In genomic region chr13:57061074-57061473, GRCm38 (mm10) we compare ENCODE assay signal across 15 mouse cellular contexts.
DNase-seq lines count a peak whose midpoint lies in the region; ATAC-seq and TF ChIP-seq lines count a peak whose summit lies in the region.
"Had no signal": no experiment of that assay in that cellular context is flagged by ENCODE, and none has a peak within 500 bp of the region (broad histone marks: within the 10 kb centered on the region; RNA-seq: fewer than 3 reads in every experiment).

No protein-coding gene starts in this region.

- peaks cover 21% of the 10 kb centered on the region for H3K4me1 ChIP-seq in hindbrain, embryonic 14.5 days (replicated peaks; ENCODE audit: control insufficient read depth, insufficient read depth, low read length)
- H3K4me1 ChIP-seq in hindbrain, embryonic 10.5 days (replicated peaks), result no peaks in the 10 kb centered on the region; the same call in 1 of the 2 replicates
- peaks cover 14% of the 10 kb centered on the region for H3K4me1 ChIP-seq in embryonic facial prominence, embryonic 15.5 days
- no peaks in the 10 kb centered on the region for H3K4me1 ChIP-seq in midbrain, postnatal 0 days (ENCODE audit: insufficient read depth, low read length)
- H3K4me1 ChIP-seq: heart, embryonic 10.5 days; liver, embryonic 15.5 days; megakaryocyte, embryonic 14.5 days had no signal

- no peak overlapping the region for H3K4me2 ChIP-seq in hindbrain, embryonic 14.5 days (replicated peaks)
- H3K4me2 ChIP-seq in embryonic facial prominence, embryonic 15.5 days (replicated peaks), result no peak overlapping the region
- no peak overlapping the region for H3K4me2 ChIP-seq in midbrain, postnatal 0 days (ENCODE audit: low read depth, low read length, poor library complexity, severe bottlenecking)
- H3K4me2 ChIP-seq: liver, embryonic 15.5 days had no signal

- WGBS in hindbrain, embryonic 14.5 days, result 44% methylated on average over 7 of the region's 7 CpGs
- 79% methylated on average over 7 of the region's 7 CpGs for WGBS in hindbrain, embryonic 10.5 days
- 19% methylated on average over 7 of the region's 7 CpGs for WGBS in embryonic facial prominence, embryonic 15.5 days
- 34% methylated on average over 7 of the region's 7 CpGs for WGBS in midbrain, postnatal 0 days

- no peak overlapping the region for H3K4me3 ChIP-seq in hindbrain, embryonic 14.5 days (replicated peaks; ENCODE audit: low read length)
- no peak overlapping the region for H3K4me3 ChIP-seq in hindbrain, embryonic 10.5 days
- H3K4me3 ChIP-seq in embryonic facial prominence, embryonic 15.5 days (replicated peaks), result no peak overlapping the region
- H3K4me3 ChIP-seq in midbrain, postnatal 0 days (ENCODE audit: low read depth, low read length), result no peak overlapping the region
- H3K4me3 ChIP-seq: erythroblast, embryonic 14.5 days; heart, embryonic 10.5 days; liver, embryonic 15.5 days; megakaryocyte, embryonic 14.5 days had no signal

- H3K9ac ChIP-seq in hindbrain, embryonic 14.5 days, result no peak overlapping the region
- H3K9ac ChIP-seq in embryonic facial prominence, embryonic 15.5 days, result no peak overlapping the region
- H3K9ac ChIP-seq in midbrain, postnatal 0 days (replicated peaks; ENCODE audit: low read length, poor library complexity, severe bottlenecking), result no peak overlapping the region
- H3K9ac ChIP-seq: liver, embryonic 15.5 days had no signal

- peak overlapping the region; percentile 63 for H3K27ac ChIP-seq in hindbrain, embryonic 14.5 days
- no peak overlapping the region for H3K27ac ChIP-seq in hindbrain, embryonic 10.5 days
- no peak overlapping the region for H3K27ac ChIP-seq in embryonic facial prominence, embryonic 15.5 days (replicated peaks)
- peak overlapping the region; percentile 51; the same call in 1 of the 2 replicates for H3K27ac ChIP-seq in midbrain, postnatal 0 days (ENCODE audit: low read depth, low read length)
- H3K27ac ChIP-seq: heart, embryonic 10.5 days; liver, embryonic 15.5 days had no signal

- H3K27me3 ChIP-seq in hindbrain, embryonic 14.5 days (ENCODE audit: control insufficient read depth, insufficient read depth, low read length), result no peaks in the 10 kb centered on the region
- no peaks in the 10 kb centered on the region for H3K27me3 ChIP-seq in hindbrain, embryonic 10.5 days (ENCODE audit: insufficient read depth, poor library complexity, severe bottlenecking)
- no peaks in the 10 kb centered on the region for H3K27me3 ChIP-seq in embryonic facial prominence, embryonic 15.5 days
- no peaks in the 10 kb centered on the region for H3K27me3 ChIP-seq in midbrain, postnatal 0 days (ENCODE audit: insufficient read depth, low read length)
- H3K27me3 ChIP-seq: liver, embryonic 15.5 days; megakaryocyte, embryonic 14.5 days had no signal

- no peaks in the 10 kb centered on the region for H3K36me3 ChIP-seq in hindbrain, embryonic 14.5 days (replicated peaks; ENCODE audit: control insufficient read depth, insufficient read depth)
- no peaks in the 10 kb centered on the region for H3K36me3 ChIP-seq in hindbrain, embryonic 10.5 days
- no peaks in the 10 kb centered on the region for H3K36me3 ChIP-seq in embryonic facial prominence, embryonic 15.5 days
- no peaks in the 10 kb centered on the region for H3K36me3 ChIP-seq in midbrain, postnatal 0 days (ENCODE audit: insufficient read depth, low read length)
- H3K36me3 ChIP-seq: heart, embryonic 10.5 days; liver, embryonic 15.5 days had no signal

- ATAC-seq in hindbrain, embryonic 14.5 days (ENCODE audit: low FRiP score), result peak; percentile 77; the same call in 1 of the 2 replicates
- peak; percentile 88 for ATAC-seq in embryonic facial prominence, embryonic 15.5 days (ENCODE audit: insufficient number of reproducible peaks, low FRiP score, low TSS enrichment, low read depth)
- ATAC-seq in midbrain, postnatal 0 days (ENCODE audit: low FRiP score), result peak; percentile 66

- no peaks in the 10 kb centered on the region for H3K9me3 ChIP-seq in hindbrain, embryonic 14.5 days (ENCODE audit: control insufficient read depth, low read length)
- H3K9me3 ChIP-seq in hindbrain, embryonic 10.5 days, result no peaks in the 10 kb centered on the region
- H3K9me3 ChIP-seq in embryonic facial prominence, embryonic 15.5 days (replicated peaks), result no peaks in the 10 kb centered on the region
- H3K9me3 ChIP-seq in midbrain, postnatal 0 days (ENCODE audit: low read length), result no peaks in the 10 kb centered on the region
- H3K9me3 ChIP-seq: heart, embryonic 10.5 days had no signal

- TF ChIP-seq CTCF in midbrain, postnatal 0 days (IDR thresholded peaks at IDR 0.05), result no peak

- peak; percentile 43 to 59 for DNase-seq in cerebellum, postnatal 10 days
- no peak for DNase-seq in cerebellum, postnatal 25 days
- DNase-seq in hindbrain, embryonic 14.5 days (ENCODE audit: low spot score), result peak; percentile 70
- no peak for DNase-seq in hindbrain, embryonic 10.5 days (ENCODE audit: low spot score)
- DNase-seq in midbrain, postnatal 0 days (ENCODE audit: low spot score), result peak; percentile 66
- DNase-seq in urinary bladder, postnatal 36 days (ENCODE audit: low spot score in 2 of 2), result no peak
- DNase-seq in thymus, adult 18-20 months, result no peak
- DNase-seq: cerebellum, adult 2 months; kidney, adult 2 months; thymus, postnatal 25 days had no signal

Comparison
In these comparisons a context has a peak if more than half of its experiments do, and no peak if none do; other contexts are left out.
1. DNase-seq: peak in cerebellum, postnatal 10 days (2 of 2), hindbrain, embryonic 14.5 days (single experiment) and midbrain, postnatal 0 days (single experiment); none in cerebellum, postnatal 25 days (0 of 2), hindbrain, embryonic 10.5 days (single experiment), urinary bladder, postnatal 36 days (0 of 2) and thymus, adult 18-20 months (0 of 2).
2. H3K27ac ChIP-seq: peak in hindbrain, embryonic 14.5 days (single experiment) and midbrain, postnatal 0 days (single experiment); none in hindbrain, embryonic 10.5 days (single experiment) and embryonic facial prominence, embryonic 15.5 days (single experiment).
3. Peak in every context shown above with its lines, with median percentiles within 50 percentile points of each other: ATAC-seq.